Mouse (Mus musculus): ENCODE data around the gene Cldn15. TPM values are rescaled to one million over a fixed set of nuclear protein-coding genes. Genes with fewer than 3 reads are reported as not detected.

Gene Cldn15
- total RNA-seq, 2 experiments from 2014 or later: not detected

Small RNA genes lying within 50 kb of the gene (microRNA-seq; reads per million reads assigned to microRNA genes)
- gene Mir702: 433 to 513 reads per million in 2 experiments

Other genes with a start within 250 kb of the Cldn15 start
- 10 to 100 TPM; 11.9 to 13.1 TPM for gene Col26a1, start 83.4 kb upstream of the Cldn15 start, total RNA-seq (2021)
- gene Ift22, start 58.5 kb upstream of the Cldn15 start, total RNA-seq (2021): 100 to 1,000 TPM in 1 of 2 experiments, 10 to 100 TPM in 1; 95.3 to 108 TPM
- gene Fis1, start 13.3 kb upstream of the Cldn15 start, total RNA-seq (2021): 100 to 1,000 TPM; 263 to 271 TPM
- 10 to 100 TPM; 33.7 to 38.5 TPM for gene Plod3, start 20.4 kb downstream of the Cldn15 start, total RNA-seq (2021)
- 10 to 100 TPM; 86.2 to 88.5 TPM for gene Znhit1, start 21.4 kb downstream of the Cldn15 start, total RNA-seq (2021)
- 100 to 1,000 TPM; 392 to 396 TPM for gene Vgf, start 59.8 kb downstream of the Cldn15 start, total RNA-seq (2021)
- 100 to 1,000 TPM; 304 to 317 TPM for gene Ap1s1, start 79.5 kb downstream of the Cldn15 start, total RNA-seq (2021)
- gene Serpine1, start 105.7 kb downstream of the Cldn15 start, total RNA-seq (2021): under 1 TPM; 0.55 to 0.99 TPM
- gene Trim56, start 149.6 kb downstream of the Cldn15 start, total RNA-seq (2021): 1 to 10 TPM; 3.0 to 3.9 TPM
- not detected for gene Muc3, start 182.7 kb downstream of the Cldn15 start, total RNA-seq (2021)
- gene Muc3a, start 245.8 kb downstream of the Cldn15 start, total RNA-seq (2021): 1 to 10 TPM; 3.0 to 3.1 TPM

Data from left cerebral cortex, postnatal 25 days (tissue).